Mouse (Mus musculus) megakaryocyte, embryonic 14.5 days (primary cell): ENCODE measurements around the gene Tshb.

Source experiments
- FLI1 ChIP-seq: IDR thresholded peaks from 2 replicates; pipeline ENCODE4 v1.6.1; 2012; ENCODE audit warnings: low read length, inconsistent platforms, mixed read lengths
- GATA1 ChIP-seq: IDR thresholded peaks from 3 replicates; pipeline ENCODE4 v1.6.1; 2012; ENCODE audit warnings: mixed read lengths, low read length, inconsistent platforms, borderline replicate concordance

DNA sequence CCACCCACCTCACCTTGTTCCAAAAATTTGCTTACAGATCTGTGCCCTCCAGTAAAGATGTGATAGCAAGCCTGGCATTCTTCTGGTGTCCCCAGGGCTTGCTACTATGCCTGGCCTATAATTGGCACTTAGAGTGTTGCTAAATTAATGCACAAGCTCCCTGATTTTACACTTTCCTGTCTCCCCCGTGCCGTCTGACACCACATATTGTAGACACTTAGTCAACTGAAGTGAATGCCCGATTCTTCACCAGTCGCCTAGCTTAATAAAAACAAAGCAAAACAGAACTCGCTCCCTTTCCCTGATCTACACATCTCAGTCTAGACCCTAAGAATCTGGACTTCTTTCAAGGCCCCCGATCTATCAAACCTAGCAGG lies 48.6 kb downstream of the Tshb start:
- TF ChIP-seq GATA1 (no peak), FLI1 (no peak)
